Mouse (Mus musculus): Measurements from ENCODE around the gene Gm12216.

DNA sequence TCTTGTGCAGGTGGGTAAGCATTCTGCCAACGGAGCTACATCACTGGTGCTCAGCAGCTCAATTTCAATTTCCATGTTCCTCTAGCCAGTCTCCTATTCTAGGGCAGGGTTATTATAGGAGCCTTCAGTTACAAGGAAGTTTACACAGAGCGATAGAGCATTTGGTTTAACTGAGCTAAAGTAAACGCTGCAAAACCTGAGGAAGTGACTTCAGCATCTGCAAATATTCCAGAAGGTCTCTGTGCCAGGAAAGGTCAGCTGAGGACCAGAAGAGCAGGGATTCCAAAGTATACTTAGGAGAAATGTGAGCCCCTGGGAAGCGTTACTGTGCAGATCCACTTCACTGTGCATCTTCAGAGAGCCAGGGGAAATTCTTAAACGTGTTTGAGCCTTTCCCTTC, 5.4 kb downstream of the Gm12216 start:
- TF ChIP-seq CTCF (IDR thresholded peaks at IDR 0.05; ENCODE audit: low read depth) (no peak), EP300 (IDR thresholded peaks at IDR 0.05; ENCODE audit: low read depth) (no peak)
